Mouse (Mus musculus): Measurements from ENCODE around the gene Ccdc28a.

Ccdc28a gene

GRCm38 (mm10) chr10:18189498-18189897 is 45.3 kb downstream of the Ccdc28a start:
- TF ChIP-seq POU5F1 (IDR thresholded peaks at IDR 0.05; ENCODE audit: borderline replicate concordance, low read length) = no peak
- no peak for TF ChIP-seq CTCF (conservative IDR thresholded peaks at IDR 0.05; ENCODE audit: low read length)
- no peak for TF ChIP-seq NANOG (IDR thresholded peaks at IDR 0.05; ENCODE audit: borderline replicate concordance, low read length)

GRCm38 (mm10) chr10:18188564-18188963 is 46.2 kb downstream of the Ccdc28a start:
- Histone ChIP-seq H3K27me3 (ENCODE audit: insufficient read depth, low read length) (peaks cover 13% of the 10 kb centered on the region; the same call in 1 of the 2 replicates), H3K36me3 (ENCODE audit: insufficient read depth, low read length) (no peaks in the 10 kb centered on the region), H3K4me3 (replicated peaks; ENCODE audit: low read length) (no peak overlapping the region), H3K9me3 (ENCODE audit: low read length) (no peaks in the 10 kb centered on the region), H3K4me1 (replicated peaks; ENCODE audit: low read depth, low read length) (peaks cover 20% of the 10 kb centered on the region)
- TF ChIP-seq NANOG (IDR thresholded peaks at IDR 0.05; ENCODE audit: borderline replicate concordance, low read length) = no peak
- TF ChIP-seq CTCF (conservative IDR thresholded peaks at IDR 0.05; ENCODE audit: low read length) = no peak
- no peak for TF ChIP-seq POU5F1 (IDR thresholded peaks at IDR 0.05; ENCODE audit: borderline replicate concordance, low read length)

More at GRCm38 (mm10) chr10:18189498-18189897, 45.3 kb downstream of the Ccdc28a start:
- H3K4me3 ChIP-seq (replicated peaks; ENCODE audit: low read length) = no peak overlapping the region
- no peaks in the 10 kb centered on the region for H3K36me3 ChIP-seq (ENCODE audit: insufficient read depth, low read length)
- no peaks in the 10 kb centered on the region for H3K9me3 ChIP-seq (ENCODE audit: low read length)
- peaks cover 20% of the 10 kb centered on the region; the same call in 1 of the 2 replicates for H3K27me3 ChIP-seq (ENCODE audit: insufficient read depth, low read length)
- H3K4me1 ChIP-seq (replicated peaks; ENCODE audit: low read depth, low read length) = peaks cover 28% of the 10 kb centered on the region

GRCm38 (mm10) chr10:18182246-18182645 is 52.6 kb downstream of the Ccdc28a start:
- TF ChIP-seq NANOG (IDR thresholded peaks at IDR 0.05; ENCODE audit: borderline replicate concordance, low read length) = no peak
- TF ChIP-seq POU5F1 (IDR thresholded peaks at IDR 0.05; ENCODE audit: borderline replicate concordance, low read length) = no peak
- no peak for TF ChIP-seq CTCF (conservative IDR thresholded peaks at IDR 0.05; ENCODE audit: low read length)
- Histone ChIP-seq H3K27me3 (ENCODE audit: insufficient read depth, low read length) (no peaks in the 10 kb centered on the region), H3K9me3 (ENCODE audit: low read length) (no peaks in the 10 kb centered on the region), H3K36me3 (ENCODE audit: insufficient read depth, low read length) (no peaks in the 10 kb centered on the region), H3K4me3 (replicated peaks; ENCODE audit: low read length) (no peak overlapping the region), H3K4me1 (replicated peaks; ENCODE audit: low read depth, low read length) (peaks cover 14% of the 10 kb centered on the region)

- TF ChIP-seq CTCF (conservative IDR thresholded peaks at IDR 0.05; ENCODE audit: low read length) (no peak), POU5F1 (IDR thresholded peaks at IDR 0.05; ENCODE audit: borderline replicate concordance, low read length) (no peak), NANOG (IDR thresholded peaks at IDR 0.05; ENCODE audit: borderline replicate concordance, low read length) (no peak)
- no peaks in the 10 kb centered on the region for H3K4me1 ChIP-seq (replicated peaks; ENCODE audit: low read depth, low read length)
- H3K4me3 ChIP-seq (replicated peaks; ENCODE audit: low read length) = no peak overlapping the region
- H3K27me3 ChIP-seq (ENCODE audit: insufficient read depth, low read length) = no peaks in the 10 kb centered on the region
- H3K36me3 ChIP-seq (ENCODE audit: insufficient read depth, low read length) = no peaks in the 10 kb centered on the region
- no peaks in the 10 kb centered on the region for H3K9me3 ChIP-seq (ENCODE audit: low read length)
Measured at GRCm38 (mm10) chr10:18177304-18177703, 57.5 kb downstream of the Ccdc28a start.

- Histone ChIP-seq H3K27me3 (ENCODE audit: insufficient read depth, low read length) (no peaks in the 10 kb centered on the region), H3K4me1 (replicated peaks; ENCODE audit: low read depth, low read length) (no peaks in the 10 kb centered on the region)
- TF ChIP-seq NANOG (IDR thresholded peaks at IDR 0.05; ENCODE audit: borderline replicate concordance, low read length) = no peak
- no peak for TF ChIP-seq POU5F1 (IDR thresholded peaks at IDR 0.05; ENCODE audit: borderline replicate concordance, low read length)
- no peak for TF ChIP-seq CTCF (conservative IDR thresholded peaks at IDR 0.05; ENCODE audit: low read length)
Measured at GRCm38 (mm10) chr10:18176722-18177121, 58.1 kb downstream of the Ccdc28a start.

GRCm38 (mm10) chr10:18175087-18175486 is 59.7 kb downstream of the Ccdc28a start:
- H3K36me3 ChIP-seq (ENCODE audit: insufficient read depth, low read length) = no peaks in the 10 kb centered on the region
- TF ChIP-seq CTCF (conservative IDR thresholded peaks at IDR 0.05; ENCODE audit: low read length) (no peak), NANOG (IDR thresholded peaks at IDR 0.05; ENCODE audit: borderline replicate concordance, low read length) (no peak), POU5F1 (IDR thresholded peaks at IDR 0.05; ENCODE audit: borderline replicate concordance, low read length) (no peak)

More at GRCm38 (mm10) chr10:18176722-18177121, 58.1 kb downstream of the Ccdc28a start:
- Histone ChIP-seq H3K4me3 (replicated peaks; ENCODE audit: low read length) (no peak overlapping the region), H3K9me3 (ENCODE audit: low read length) (no peaks in the 10 kb centered on the region), H3K36me3 (ENCODE audit: insufficient read depth, low read length) (no peaks in the 10 kb centered on the region)

More at GRCm38 (mm10) chr10:18175087-18175486, 59.7 kb downstream of the Ccdc28a start:
- Histone ChIP-seq H3K4me3 (replicated peaks; ENCODE audit: low read length) (no peak overlapping the region), H3K4me1 (replicated peaks; ENCODE audit: low read depth, low read length) (no peaks in the 10 kb centered on the region), H3K9me3 (ENCODE audit: low read length) (no peaks in the 10 kb centered on the region), H3K27me3 (ENCODE audit: insufficient read depth, low read length) (no peaks in the 10 kb centered on the region)
